Mouse (Mus musculus) mouse trophoblast stem cell (cell line): ENCODE data around the gene Fam208b.

ENCODE experiments used
- in situ Hi-C, 2 experiments: fragments of 300-500 bp; cut with MseI, MboI; formaldehyde crosslinking; loops; 2 replicates in 1 of 2; 3 replicates in 1 of 2; pipeline ENCODE4 v1.15.1; 2025

The Fam208b gene

DNA sequence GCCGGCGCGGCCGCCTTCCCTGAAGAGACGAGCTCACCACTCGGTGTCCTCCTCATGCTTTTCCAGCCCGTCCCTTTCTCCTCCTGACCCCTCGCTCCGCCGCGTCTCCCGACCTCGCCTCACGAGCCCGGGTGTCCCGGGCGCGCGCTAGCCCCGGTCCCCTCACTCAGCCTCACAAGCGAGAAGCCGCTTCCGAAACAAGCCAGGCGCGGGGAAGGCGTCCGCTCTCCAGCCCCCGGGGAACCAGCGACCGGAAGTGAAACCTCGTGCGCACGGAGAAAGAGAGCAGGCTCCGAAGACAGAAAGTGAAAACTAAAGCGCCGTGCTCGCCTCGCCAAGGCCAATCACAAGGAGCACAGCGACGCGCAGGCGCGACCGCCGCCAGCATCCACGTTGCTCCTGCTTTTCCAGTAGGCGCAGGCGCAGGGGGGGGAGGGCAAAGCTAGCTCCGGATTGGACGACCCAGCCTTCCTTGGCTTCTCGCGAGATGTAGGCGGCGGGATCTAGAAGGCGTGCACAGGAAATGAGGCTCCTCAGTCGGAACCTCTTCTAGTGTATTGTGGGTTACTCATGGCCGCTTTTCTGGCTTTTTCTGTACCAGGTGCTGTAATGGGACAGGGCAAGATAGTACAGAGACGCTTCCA, at the start of gene Fam208b:
TSS of gene Fam208b (minus strand) at position 314 of the 644 bp plus-strand sequence.
- in situ Hi-C loops, result no loop called here

DNA sequence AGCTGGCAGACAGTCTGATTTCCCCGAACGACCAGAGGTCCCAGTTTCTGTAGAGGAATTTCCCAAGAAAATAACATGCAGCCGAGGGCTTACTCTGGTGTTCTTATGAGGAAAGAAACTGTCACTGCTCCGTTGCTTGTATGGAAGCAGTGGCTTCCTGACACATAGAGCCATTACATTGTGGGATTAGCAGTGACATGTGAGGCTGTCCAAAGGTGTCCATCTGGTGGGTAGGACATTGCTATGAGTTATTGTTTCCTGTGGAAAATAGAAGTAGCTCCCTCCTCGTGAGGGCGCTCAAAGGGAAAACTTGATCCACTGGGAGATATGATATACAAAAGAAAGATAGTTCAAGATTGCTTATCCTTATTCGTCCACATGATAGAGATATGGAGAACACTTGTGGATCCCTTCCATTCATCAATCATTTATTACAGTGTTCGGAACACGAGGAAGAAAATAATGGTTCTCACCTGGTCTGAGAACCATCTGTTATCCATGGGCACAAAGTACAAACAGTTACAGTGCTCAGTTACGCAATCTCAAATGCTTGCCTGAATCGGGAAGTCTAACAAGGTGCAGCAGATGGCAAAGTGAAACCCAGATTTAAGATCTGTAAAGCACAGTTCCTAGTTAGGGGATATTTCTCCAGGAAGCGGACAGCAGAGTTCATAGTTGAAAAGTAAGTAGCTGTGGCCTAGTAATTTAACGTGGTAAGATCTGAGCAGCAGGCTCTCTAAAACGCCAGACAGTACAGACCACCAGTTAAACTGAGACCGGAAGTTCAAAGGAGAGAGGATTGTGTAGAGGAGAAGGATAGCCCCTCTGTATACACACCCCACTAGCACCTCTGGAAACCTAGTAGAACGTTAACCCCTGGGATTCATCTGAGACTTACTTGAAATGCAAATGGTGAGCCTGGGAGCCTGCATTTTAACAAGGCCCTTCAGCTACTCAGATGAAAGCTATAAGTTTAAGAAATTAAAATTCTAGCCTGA, 48.6 kb upstream of the Fam208b start:
- in situ Hi-C loops, result no loop called here

DNA sequence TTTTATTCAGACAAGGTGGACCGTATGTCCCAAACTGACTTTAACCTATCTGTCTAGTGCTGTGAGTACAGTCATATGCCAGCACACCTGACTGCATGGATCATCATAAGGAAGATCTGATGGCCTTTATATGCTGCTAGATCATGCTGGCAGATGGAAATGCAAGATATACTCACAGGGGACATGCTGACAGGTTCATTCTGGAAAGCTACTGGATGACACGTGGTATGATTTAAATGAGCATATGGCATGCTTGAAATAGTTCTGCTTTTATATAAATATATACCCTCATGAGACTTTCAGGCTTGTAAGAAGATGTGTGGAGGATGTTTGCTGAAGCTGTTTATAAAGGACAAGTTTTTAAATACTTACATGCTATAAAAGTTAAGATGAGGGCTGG, 43.5 kb upstream of the Fam208b start:
- in situ Hi-C loops, result no loop called here

DNA sequence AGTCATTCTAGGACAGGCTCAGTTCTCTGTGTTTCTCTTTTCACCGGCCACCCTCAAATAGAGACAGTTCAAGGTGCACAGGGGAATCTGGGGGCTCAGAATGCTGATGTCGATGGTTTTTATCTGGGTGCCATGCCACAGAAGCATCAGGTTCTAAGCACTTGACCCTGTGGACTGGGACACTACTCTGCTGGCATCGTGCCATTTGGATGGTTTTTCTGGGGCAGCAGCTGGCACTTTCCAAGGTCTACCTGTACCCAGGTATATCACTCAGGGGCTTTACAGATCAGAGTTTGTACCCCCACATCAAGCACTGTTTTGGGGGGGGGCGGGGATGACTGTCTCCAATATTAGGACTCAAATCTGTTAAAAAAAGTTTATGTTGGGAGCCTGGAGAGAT, 39.7 kb upstream of the Fam208b start:
- in situ Hi-C loops, result no loop called here

DNA sequence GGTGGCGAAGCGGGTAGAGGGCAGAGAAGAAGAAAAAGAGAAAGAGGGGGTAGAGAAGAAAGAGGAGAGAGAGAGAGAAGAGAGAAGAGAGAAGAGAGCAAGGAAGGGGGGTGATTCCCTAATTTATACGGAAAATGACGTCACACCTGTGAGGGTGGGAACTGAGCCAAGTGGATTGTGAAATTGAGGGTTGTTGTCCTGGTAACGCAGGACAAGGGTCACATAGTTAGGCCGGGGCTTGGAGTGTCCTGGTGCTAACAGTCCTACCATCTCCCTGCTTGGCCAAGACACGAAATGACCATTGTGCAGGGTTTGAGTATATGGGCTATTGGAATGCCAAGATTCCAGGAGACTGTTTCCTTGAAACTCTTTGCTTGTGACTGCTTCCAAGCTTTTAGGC, 35.7 kb upstream of the Fam208b start:
- in situ Hi-C loops, result no loop called here

DNA sequence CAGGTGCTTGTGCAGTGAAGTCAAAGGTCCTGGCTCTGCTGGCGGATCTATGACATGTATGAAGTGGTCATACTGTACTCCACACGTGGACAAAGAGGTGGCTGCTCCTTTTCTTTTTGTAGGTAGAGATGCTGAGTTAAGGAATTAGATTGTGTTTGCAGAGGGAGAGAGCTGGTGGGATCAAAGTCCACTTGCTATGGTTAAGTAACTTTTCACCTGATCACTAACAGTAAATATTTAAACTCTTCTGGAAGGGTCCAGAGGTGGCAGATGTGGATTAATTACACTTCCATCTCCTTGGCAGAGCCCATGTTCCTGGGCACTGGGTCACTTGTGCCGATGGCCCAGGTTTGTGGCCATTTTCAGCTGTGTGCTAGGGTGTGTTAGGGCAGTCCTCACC, 35.0 kb upstream of the Fam208b start:
- in situ Hi-C loops, result no loop called here

DNA sequence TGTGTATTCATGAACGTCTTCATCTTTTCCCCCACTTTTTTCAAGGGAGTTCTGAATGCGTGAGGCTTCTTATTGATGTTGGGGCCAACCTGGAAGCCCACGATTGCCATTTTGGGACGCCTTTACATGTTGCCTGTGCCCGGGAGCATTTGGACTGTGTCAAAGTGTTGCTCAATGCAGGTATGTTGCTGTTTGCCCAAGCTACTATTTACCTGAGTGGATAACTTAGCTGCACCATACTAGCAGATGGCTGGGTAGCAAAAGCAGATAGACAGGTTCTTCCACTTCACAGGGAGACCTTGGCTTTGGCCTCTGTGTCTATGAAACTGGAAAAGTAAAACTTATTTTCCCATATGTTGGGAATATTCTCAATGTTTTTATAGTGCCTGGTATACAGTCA, 34.0 kb upstream of the Fam208b start:
- in situ Hi-C loops, result no loop called here

DNA sequence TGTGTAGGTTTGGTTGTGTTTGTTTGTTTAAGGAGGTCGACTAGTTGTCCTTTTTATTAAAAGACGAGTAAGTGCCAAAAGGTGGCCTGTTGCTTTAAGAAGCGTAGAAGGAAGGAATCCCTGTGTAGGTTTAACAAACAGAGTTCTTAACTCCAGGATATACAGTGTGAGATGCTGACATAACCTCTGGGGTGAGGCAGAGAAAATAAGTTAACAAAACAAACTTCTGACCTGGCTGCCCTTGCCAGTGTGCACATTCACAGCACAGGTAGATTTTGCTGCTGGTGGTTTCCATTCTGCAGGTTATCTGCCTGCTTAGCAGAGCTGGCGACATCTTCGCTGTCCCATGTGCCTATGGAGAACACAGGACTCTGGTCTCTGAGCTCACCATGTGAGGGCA, 31.6 kb upstream of the Fam208b start:
- in situ Hi-C loops, result no loop called here

DNA sequence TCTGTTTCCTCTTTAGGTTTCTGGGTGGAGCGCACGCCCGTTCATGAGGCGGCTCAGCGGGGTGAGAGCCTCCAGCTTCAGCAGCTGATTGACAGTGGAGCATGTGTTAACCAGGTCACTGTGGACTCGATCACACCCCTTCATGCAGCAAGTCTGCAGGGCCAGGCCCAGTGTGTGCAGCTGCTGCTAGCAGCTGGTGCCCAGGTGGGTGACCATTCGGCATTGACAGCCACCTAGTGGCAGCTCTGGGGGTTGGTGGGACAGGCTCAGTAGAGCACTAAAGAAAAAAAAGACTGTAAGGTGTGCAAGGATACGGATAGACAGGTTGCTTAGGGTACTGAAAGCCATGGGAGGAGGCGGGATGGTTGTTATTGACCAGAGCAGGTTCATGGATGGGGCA, 31.1 kb upstream of the Fam208b start:
- in situ Hi-C loops, result no loop called here

DNA sequence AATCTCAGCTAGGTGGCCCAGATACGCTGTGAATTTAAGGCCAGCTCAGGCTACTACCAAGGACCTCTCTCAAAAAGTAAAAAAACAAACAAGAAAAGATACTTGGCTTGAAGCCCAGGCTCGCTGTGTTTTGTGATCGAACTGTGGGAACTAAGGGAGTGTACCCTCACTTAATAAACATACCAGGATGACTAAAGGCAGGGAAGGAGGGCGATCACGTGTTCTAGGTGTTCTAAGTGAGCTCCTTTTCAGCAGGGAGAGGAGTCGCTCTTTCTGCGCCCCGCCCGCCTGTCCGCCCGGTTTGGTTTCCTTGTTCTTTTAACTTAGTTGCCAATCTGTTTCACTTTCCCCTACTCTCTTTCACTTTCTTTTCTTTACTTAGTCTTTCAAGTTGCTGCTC, 25.9 kb upstream of the Fam208b start:
- in situ Hi-C loops, result no loop called here

DNA sequence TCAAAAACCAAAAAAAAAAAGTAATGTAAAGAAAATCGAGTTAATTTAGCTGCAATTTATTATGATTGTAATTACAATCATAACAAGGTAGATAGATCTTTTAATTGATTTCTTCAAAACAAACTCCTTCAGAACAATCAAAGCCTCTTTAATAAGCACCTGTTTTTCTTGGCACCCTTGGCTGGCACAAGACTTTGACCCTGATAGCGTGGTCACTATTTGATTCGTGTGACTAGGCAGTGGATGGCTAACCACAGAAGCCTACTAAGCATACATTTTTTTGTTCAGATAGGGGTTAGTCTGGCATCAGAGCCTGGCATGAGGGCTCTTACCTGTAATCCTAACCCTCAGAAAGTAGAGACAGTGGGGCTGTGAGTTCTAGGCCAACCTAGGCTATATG, 24.2 kb upstream of the Fam208b start:
- in situ Hi-C loops, result no loop called here

DNA sequence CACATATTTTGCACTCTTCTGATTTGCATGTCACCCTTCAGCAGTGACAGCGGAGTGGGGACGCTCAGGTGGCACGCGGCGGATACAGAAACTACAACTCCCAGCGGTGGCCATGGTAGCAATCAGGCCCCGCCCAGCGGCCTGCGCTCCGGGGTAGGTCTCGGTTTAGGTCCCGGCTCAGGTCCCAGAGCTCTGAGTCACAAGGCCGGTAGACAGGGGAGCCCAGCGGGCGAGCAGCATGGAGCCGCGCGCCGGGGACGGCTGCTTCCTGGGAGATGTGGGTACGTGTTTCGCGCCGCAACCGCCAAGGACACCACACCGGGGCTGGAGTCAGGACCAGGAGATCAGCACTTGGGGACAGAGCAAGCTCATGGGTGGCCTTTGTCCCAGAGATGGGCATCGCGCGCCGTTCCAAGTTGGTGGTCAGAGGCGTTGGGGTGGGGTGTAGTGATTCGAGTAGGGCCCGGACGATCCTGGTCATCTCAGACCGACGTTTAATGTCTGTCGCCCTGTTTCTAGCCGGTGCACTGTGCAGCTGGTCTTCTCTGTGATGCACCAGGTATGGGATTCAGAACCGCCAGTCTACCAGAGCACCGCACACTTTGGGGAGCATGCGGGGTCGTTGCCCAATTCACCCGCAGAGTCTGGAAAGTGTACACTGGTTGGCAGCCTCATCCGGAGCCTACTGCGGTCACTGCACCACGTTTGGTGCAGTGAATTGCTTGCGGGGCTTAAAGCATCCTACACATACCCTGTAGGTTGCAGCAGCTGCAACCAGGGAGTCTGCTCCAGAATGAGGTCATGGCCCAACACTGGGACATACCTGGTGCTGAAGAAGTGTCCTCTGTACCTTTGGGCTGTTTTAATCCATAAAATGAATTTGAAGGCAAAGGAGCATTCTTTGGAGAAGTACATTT, 23.2 kb upstream of the Fam208b start, which contains the start of gene Asb13:
TSS of gene Asb13 (plus strand) at position 138 of the 917 bp plus-strand sequence.
- in situ Hi-C loops, result no loop called here

DNA sequence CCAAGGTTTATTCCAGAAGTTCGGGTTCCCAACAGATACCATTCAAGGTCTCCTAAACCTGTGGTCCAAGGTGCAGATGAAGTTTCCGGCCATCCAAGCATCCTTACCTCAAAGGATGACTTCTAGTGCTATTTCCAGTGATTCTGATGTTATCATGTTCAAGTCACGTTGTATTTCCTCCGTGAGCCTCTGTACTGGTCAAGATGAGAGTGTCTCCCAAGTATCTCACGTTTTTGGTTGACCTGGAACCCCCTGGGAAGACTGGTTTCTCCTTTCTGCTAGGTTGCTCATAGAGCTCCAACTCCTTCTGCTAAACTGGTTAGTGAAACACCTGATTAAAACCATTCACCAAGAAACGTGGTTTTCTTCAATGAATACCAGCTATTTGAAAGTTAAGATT, 22.2 kb upstream of the Fam208b start:
- in situ Hi-C loops, result no loop called here

DNA sequence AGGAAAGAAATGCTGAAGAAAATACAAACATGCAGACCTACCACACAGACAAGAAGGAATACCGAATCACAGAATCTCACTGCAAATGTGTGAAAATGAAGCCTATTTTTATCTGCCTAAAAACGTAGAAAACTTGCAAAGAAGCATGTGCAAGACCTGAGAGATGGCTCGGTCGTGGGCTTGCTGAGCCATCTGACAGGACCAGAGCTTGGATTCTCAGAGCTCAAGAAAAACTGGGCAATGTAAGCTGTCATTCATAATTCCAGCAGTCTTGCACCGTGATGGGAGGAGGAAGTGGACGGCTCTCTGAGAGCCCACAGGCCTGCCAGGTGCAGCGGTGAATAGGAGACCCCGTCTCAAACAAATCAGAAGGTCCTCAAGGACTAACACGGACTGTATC, 21.6 kb upstream of the Fam208b start:
- in situ Hi-C loops, result no loop called here

DNA sequence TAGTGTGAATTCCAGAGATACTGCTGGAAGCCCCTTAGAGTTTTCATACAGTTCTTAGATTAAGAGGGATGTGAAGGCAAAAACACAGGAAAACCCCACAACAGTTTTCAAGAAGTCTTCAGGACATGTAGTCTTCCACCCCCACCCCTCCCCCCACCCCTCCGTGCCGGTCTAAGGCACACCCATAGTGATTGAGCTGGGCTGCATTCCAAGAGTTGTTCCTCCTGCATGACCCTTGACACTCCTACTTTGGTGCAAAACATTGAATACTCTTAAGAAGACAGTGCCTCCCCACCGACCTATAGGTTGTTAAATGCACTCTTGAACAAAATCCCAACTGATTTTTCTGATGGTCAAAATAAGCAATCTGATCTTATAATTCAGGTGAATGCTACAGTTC, 17.2 kb upstream of the Fam208b start:
- in situ Hi-C loops, result no loop called here

DNA sequence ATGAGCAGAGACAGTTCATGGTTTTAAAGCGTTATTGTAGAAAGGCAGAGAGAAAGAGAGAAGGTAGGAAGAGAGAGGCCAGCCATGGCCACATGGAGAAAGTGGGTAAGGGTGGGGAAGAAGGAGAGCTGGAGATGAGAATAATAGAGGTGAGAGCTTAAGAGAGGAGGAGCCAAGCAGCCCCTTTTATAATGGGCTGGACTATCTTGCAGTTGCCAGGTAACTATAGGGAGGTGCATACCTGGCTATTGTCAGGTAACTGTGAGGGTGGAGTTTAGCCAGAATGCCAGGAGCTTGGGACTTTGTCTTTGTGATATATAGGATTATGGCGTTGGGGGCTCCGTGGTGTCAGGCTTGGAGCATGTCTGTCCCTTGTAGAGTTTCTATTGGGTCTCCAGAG, 16.2 kb upstream of the Fam208b start:
- in situ Hi-C loops, result no loop called here

DNA sequence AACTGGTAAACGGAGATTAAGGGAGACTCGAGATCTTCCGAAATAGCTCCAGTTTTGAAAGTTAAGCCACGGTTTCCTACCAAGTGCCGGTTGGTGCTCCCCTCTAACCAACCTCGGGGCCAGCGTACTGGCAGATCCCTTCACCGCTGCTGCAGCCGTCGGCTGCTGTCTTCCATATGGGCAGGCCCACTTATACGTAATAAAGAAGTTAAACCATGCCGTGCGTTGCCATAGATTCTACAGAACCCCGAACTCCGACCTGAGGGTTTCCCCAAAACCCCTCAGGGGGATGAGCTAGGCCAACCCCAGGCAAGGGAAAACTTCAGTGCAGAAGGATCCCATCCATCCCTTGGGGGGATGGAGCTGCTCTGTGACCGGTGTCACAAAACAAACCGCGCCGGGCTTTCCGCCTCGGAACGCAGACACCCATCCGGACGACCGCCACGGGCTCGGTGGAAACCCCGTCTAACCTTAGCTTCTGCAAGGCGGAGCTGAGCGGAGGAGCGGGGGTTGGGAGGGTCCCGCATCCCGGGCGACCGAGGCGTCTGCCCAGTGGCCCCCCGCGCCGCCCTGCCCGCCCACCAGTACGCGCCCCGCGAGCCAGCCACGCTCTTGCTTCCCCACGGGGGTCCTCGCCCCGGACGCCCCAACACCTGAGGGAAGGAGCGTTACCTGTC, 652 bp downstream of the Fam208b start:
- in situ Hi-C loops, result no loop called here

DNA sequence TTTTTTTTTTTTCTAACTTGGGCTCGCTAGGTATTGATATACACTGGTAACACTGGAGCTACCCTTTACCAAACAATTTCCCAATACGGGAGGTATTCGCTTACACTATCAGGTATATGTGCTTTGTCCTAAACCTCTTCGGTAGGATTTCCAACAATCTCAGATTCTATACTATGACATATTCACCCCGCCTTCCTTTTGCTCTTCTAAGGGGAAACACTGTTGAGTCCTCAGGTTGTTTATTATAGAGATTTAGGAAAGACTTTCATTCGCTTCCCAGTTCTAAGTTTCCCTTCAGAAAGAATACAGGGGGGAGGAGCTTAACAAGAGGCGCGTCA, 1.2 kb downstream of the Fam208b start:
- in situ Hi-C loops, result no loop called here

DNA sequence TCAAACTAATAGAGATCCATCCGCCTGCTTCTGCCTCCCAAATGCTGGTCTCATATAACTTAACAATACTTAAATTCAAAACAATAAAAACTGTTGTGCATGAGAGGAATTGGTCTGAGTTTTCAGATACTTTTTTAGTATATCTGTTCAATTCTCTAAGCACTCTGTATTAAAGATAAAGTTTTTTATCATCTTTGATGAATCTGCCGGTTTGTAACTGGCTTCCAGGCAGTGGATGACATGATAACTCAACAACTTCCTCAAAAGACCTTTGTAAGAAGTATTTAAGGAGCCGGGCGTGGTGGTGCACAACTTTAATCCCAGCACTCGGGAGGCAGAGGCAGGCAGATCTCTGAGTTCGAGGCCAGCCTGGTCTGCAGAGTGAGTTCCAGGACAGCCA, 14.7 kb downstream of the Fam208b start:
- in situ Hi-C loops, result no loop called here

DNA sequence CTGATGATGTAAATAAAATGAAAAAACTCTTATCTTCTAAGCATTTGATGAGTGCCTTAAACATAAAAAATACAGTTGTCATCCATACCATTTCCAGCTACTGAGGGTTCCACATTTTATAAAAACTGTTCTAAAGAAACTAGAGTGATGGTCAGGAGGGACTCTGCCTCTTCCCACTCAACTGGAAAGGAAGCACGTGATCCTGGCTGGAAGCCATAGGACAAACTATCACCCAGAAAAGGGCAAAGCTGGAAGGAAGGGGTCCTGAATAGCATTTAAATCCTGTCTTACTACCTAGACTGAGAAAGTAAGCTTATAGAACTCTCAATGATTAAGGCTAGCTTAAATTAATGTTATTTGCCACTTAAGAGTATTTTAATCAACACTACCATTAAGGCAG, 16.6 kb downstream of the Fam208b start:
- in situ Hi-C loops, result no loop called here

DNA sequence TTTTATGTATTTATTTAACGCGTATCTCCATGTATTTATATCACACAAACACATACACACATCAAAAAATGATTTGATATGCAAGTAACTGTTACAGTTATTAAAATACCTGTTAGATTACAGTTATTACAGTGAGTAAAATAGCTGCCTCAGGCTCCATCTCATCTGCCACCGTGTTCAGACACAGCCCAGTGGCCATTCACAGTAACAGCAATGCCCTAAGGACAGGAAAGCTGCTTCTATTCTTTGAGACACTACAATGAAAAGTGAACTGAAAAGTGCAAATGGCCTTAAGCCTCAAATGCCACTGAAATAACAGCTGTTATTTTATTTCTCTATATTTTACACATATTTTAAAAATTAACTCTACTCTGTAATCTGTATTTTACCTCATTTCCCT, 20.1 kb downstream of the Fam208b start:
- in situ Hi-C loops, result no loop called here

DNA sequence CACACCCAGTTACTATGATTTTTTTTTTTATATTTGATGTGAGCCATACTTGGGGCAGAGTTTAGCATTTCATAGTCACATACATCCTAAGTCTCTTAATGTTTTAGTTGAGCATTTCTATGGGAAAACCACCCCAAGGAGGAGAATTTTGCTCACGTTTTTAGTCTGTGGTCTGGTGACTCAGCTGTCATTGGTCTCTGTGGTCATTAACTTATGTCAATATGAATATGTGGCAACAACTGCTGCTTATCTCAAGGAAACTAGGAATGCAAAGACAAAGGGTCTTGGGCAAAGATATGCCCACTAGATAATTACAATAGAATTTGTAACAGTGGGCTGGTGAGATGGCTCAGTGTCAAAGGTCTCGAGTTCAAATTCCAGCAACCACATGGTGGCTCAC, 47.0 kb downstream of the Fam208b start:
- in situ Hi-C loops, result no loop called here
